Mouse (Mus musculus) embryonic facial prominence, embryonic 15.5 days (tissue): ENCODE results near the gene Phrf1. TPM values are rescaled to one million over a fixed set of nuclear protein-coding genes. Genes with fewer than 3 reads are reported as not detected.

ENCODE experiments used
- ATAC-seq: fragments of 200-750 bp; cut with Nextera tagmentation; 2 replicates; pipeline ENCODE4 v1.8.0; 2017; ENCODE audit warnings: low read depth, moderate TSS enrichment; ENCODE audit not compliant: insufficient number of reproducible peaks, low FRiP score, low TSS enrichment
- H3K27ac ChIP-seq: fragments of 300-500 bp; sonication (generic); replicated peaks from 2 replicates; pipeline ENCODE4 v1.5.1; 2015; ENCODE audit warnings: mild to moderate bottlenecking, inconsistent platforms
- H3K27me3 ChIP-seq: fragments of 300-500 bp; sonication (generic); 2 replicates; pipeline ENCODE4 v1.6.1; 2015; ENCODE audit warnings: inconsistent platforms
- H3K36me3 ChIP-seq: fragments of 300-500 bp; sonication (generic); 2 replicates; pipeline ENCODE4 v1.6.1; 2015; ENCODE audit warnings: mild to moderate bottlenecking, inconsistent platforms
- H3K4me1 ChIP-seq: fragments of 300-500 bp; sonication (generic); 2 replicates; pipeline ENCODE4 v1.6.1; 2015; ENCODE audit warnings: inconsistent platforms
- H3K4me2 ChIP-seq: fragments of 300-500 bp; sonication (generic); replicated peaks from 2 replicates; pipeline ENCODE4 v1.6.1; 2015; ENCODE audit warnings: mild to moderate bottlenecking, inconsistent platforms
- H3K4me3 ChIP-seq: fragments of 300-500 bp; sonication (generic); replicated peaks from 2 replicates; pipeline ENCODE4 v1.5.1; 2015; ENCODE audit warnings: mild to moderate bottlenecking, inconsistent platforms
- H3K9ac ChIP-seq: fragments of 300-500 bp; sonication (generic); 2 replicates; pipeline ENCODE4 v1.6.1; 2015; ENCODE audit warnings: inconsistent platforms
- H3K9me3 ChIP-seq: fragments of 300-500 bp; sonication (generic); replicated peaks from 2 replicates; pipeline ENCODE4 v1.6.1; 2016; ENCODE audit warnings: inconsistent platforms
- WGBS: fragments of 180-500 bp; shearing (Covaris S2); methylation state at CpG from one replicate; pipeline ENCODE4 v1.1.7; 2015; 5-methylcytosine and 5-hydroxymethylcytosine counted together
- polyA plus RNA-seq: library from polyadenylated mRNA; unstranded; fragments of >200 nt; fragmentation: Nextera tagmentation; extraction: Ambion mirVana; gene quantifications from 2 replicates; pipeline ENCODE4 v1.2.1, GENCODE M21; 2015

Gene Phrf1
- polyA plus RNA-seq, 1 experiment from 2014 or later, result 68.7 TPM

DNA sequence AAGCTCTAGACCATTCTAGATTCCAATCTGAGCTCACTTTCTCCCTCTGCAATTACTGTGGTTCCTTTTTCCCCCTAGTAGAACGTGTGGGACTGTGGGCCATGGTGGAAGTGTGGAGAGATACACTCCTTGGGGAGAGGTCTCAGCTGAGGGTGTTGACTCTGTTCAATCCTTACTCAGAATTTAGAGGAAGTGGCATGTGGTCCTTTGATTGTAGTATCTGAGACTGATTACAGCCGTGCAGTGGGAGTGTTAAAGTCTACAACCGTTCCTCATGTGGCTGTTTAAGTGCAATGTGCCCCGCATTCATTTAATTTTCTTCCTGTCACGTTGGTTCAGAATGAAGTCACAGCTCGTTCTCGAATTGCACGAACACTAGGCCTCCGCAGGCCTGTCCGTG is 27.6 kb downstream of the Phrf1 start:
- Histone ChIP-seq H3K4me1 (no peaks in the 10 kb centered on the region), H3K9ac (no peak overlapping the region), H3K27me3 (no peaks in the 10 kb centered on the region), H3K4me3 (no peak overlapping the region), H3K36me3 (peaks cover 93% of the 10 kb centered on the region), H3K27ac (no peak overlapping the region), H3K4me2 (no peak overlapping the region), H3K9me3 (no peaks in the 10 kb centered on the region)
- 85% methylated on average over 10 of the region's 10 CpGs for WGBS
- ATAC-seq, result no peak

GRCm38 (mm10) chr7:141261480-141261879 is 32.9 kb downstream of the Phrf1 start:
- H3K4me2 ChIP-seq, result no peak overlapping the region
- no peaks in the 10 kb centered on the region for H3K27me3 ChIP-seq
- 90% methylated on average over 3 of the region's 3 CpGs for WGBS
- H3K9ac ChIP-seq, result no peak overlapping the region
- H3K36me3 ChIP-seq, result peaks cover 78% of the 10 kb centered on the region
- no peak overlapping the region for H3K27ac ChIP-seq
- peaks cover 16% of the 10 kb centered on the region for H3K4me1 ChIP-seq
- ATAC-seq, result no peak
- no peaks in the 10 kb centered on the region for H3K9me3 ChIP-seq
- H3K4me3 ChIP-seq, result no peak overlapping the region

DNA sequence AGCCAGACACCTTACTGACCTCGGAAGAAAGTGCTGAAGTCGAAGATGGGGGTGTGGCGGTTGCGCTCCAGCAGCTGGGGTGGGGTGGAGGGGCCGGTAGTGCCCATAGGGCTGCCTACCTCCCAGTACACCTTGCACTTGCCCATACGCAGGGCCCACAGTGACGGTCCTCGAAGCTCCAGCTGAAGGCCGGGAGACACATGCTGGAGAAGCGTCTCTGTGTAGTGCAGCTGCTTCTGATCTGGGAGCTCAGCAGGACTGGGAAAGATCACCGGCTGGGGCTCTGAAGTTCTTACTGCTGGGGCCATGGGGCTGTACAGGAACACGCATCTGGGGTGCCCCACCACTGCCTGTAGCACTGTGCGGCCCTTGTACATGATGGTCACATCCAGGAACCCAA is 35.1 kb downstream of the Phrf1 start:
- Histone ChIP-seq H3K27ac (no peak overlapping the region), H3K36me3 (peaks cover 57% of the 10 kb centered on the region), H3K9ac (no peak overlapping the region), H3K27me3 (no peaks in the 10 kb centered on the region), H3K4me1 (peaks cover 18% of the 10 kb centered on the region), H3K9me3 (no peaks in the 10 kb centered on the region), H3K4me2 (no peak overlapping the region), H3K4me3 (no peak overlapping the region)
- 89% methylated on average over 13 of the region's 13 CpGs for WGBS
- no peak for ATAC-seq

DNA sequence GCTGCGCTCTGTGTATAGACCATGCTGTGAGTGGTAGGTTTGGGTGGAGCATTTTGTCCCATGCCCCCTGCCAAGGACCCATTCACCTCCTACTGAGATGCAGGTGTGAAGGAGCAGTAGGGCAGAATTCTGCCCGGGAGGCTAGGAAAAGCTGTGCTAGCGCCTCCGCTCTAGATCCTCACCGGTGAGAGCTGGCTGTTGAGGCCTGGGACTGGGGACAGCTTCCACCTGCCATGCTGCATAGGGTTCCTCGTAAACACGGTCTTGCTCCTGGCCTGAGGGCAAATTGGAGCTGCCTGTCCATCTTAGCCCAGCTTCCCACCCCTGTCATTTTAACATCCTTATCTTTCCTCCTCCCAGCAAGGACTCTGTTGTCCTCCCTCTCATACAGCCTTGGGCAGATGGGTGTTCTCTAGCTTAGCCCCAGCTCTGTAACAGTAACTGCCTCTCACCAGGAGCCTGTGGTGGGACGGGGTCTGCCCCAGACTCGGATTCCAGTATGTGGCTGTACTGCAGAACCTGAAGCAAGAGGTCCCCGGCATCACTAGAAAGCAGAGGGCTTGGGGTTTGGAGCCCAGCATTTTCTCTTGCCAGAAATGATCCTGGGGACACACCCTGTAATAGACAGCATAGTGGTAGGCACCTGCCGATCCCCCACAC is 35.6 kb downstream of the Phrf1 start:
- Histone ChIP-seq H3K36me3 (peaks cover 51% of the 10 kb centered on the region), H3K27ac (no peak overlapping the region), H3K9ac (no peak overlapping the region), H3K9me3 (no peaks in the 10 kb centered on the region), H3K4me1 (peaks cover 18% of the 10 kb centered on the region), H3K27me3 (no peaks in the 10 kb centered on the region), H3K4me2 (no peak overlapping the region), H3K4me3 (no peak overlapping the region)
- WGBS, result 69% methylated on average over 11 of the region's 11 CpGs
- ATAC-seq, result no peak

GRCm38 (mm10) chr7:141264761-141265410 is 36.3 kb downstream of the Phrf1 start:
- H3K4me2 ChIP-seq, result peak overlapping the region; percentile 83; the same call in 1 of the 2 replicates

GRCm38 (mm10) chr7:141265411-141265738 is 36.8 kb downstream of the Phrf1 start:
- peaks cover 39% of the 10 kb centered on the region for H3K36me3 ChIP-seq
- WGBS, result 32% methylated on average over 11 of the region's 11 CpGs
- peak overlapping the region; percentile 83 for H3K4me2 ChIP-seq
- peaks cover 18% of the 10 kb centered on the region for H3K4me1 ChIP-seq
- no peak for ATAC-seq
- no peak overlapping the region for H3K27ac ChIP-seq
- no peak overlapping the region for H3K9ac ChIP-seq
- peak overlapping the region; percentile 55 for H3K4me3 ChIP-seq
- H3K27me3 ChIP-seq, result no peaks in the 10 kb centered on the region
- no peaks in the 10 kb centered on the region for H3K9me3 ChIP-seq

More at GRCm38 (mm10) chr7:141264761-141265410, 36.3 kb downstream of the Phrf1 start:
- Histone ChIP-seq H3K9me3 (no peaks in the 10 kb centered on the region), H3K9ac (no peak overlapping the region), H3K36me3 (peaks cover 44% of the 10 kb centered on the region), H3K4me3 (peak overlapping the region; percentile 55; the same call in 1 of the 2 replicates), H3K4me1 (peaks cover 18% of the 10 kb centered on the region), H3K27me3 (no peaks in the 10 kb centered on the region), H3K27ac (0 out of 2 replicates have a peak overlapping the region, but pooled peaks have one; percentile 11)
- no peak for ATAC-seq
- WGBS, result 32% methylated on average over 12 of the region's 12 CpGs

DNA sequence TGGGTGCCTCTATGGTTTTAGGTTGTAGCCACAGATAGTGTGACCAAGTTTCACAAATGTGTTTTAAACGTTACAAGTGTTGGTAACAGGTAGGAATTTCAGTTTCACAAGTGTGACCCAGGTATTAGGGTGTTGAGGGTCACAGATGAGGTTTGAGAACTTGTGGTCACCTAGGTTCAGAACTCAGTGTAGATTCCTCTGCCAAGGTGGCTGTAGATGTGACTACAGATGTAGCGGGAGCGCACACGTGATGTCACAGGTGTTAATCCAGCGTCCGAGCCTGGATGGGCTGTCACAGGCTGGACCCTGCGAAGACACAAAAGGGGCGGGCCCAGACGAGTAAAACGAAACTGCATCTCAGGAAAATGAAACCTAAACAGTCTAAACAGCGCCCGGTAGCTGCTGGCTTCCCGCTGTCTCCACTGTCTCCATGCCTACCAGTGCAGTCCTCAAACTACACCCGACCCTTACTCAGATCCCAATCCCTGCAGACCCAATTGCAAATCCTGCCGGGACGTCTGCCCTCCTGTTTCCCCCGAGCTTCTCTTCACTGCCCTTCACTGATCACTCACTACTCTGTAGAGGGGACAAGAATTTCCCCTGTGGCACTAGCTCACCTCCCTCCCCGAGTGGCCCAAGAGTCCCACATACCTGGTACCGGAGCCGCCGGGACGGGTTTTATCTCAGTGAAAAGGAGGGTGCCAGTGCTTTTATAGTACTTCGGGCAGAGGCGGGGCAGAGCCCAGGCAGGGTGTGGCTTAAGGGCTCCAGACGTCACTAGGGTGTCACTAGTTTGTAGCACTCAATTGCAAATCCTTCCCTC is 37.4 kb downstream of the Phrf1 start, which contains the start of gene Irf7:
Gene Irf7 (minus strand): TSS at position 743 of the 823 bp plus-strand sequence.
- Histone ChIP-seq H3K9ac (peak within 1 kb of the TSS; percentile 45), H3K27me3 (no peaks in the 10 kb centered on the region), H3K4me3 (peak within 1 kb of the TSS; percentile 55), H3K27ac (no peak within 1 kb of the TSS), H3K4me1 (peaks cover 18% of the 10 kb centered on the region), H3K36me3 (peaks cover 34% of the 10 kb centered on the region), H3K4me2 (peak within 1 kb of the TSS; percentile 83), H3K9me3 (no peaks in the 10 kb centered on the region)
- peak; percentile 49 for ATAC-seq
- WGBS, result 9% methylated on average over 25 of the region's 25 CpGs

DNA sequence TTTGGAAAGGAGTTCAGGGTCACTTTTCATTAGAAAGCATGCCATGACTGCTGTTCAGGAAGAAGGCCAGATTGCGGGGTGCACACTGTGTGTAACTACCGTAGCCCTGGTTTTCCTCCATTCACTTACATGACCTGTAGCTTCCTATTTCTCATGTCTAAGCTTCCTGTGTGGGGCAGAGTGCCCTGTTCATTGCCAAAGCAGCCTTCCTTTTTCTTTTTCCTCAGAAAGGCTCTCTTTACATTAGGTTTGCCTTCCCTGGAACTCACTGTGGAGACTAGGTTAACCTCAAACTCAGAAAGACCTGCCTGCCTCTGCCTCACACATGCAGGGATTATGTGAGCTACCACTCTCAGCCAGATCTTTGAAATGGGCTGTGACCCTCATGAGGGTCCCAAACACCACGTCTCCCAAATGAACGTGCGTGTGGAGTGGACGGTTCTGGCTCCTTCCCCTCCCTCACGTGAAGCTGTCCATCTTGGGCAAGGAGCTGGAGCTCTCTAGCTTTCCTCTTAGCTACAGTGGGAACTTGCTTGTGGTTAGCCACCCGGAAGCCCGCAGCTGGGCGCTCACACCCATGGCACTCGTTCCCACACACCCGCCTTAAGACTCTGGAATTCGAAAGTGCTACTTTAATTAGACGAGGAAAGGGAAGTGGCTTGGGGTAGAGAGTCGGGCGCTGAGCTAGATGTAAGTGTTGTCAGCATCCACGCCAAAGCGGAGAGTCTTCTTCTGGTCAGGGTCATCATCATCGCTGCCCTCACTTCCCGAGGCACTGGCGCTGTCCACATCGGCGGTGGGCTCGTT is 40.1 kb downstream of the Phrf1 start:
- H3K4me2 ChIP-seq, result peak overlapping the region; percentile 12; the same call in 1 of the 2 replicates
- no peak overlapping the region for H3K27ac ChIP-seq
- H3K27me3 ChIP-seq, result no peaks in the 10 kb centered on the region
- peaks cover 18% of the 10 kb centered on the region for H3K4me1 ChIP-seq
- H3K9ac ChIP-seq, result no peak overlapping the region
- no peak for ATAC-seq
- no peak overlapping the region for H3K4me3 ChIP-seq
- no peaks in the 10 kb centered on the region for H3K9me3 ChIP-seq
- WGBS, result 77% methylated on average over 24 of the region's 24 CpGs
- peaks cover 6% of the 10 kb centered on the region for H3K36me3 ChIP-seq

GRCm38 (mm10) chr7:141269273-141269545 is 40.6 kb downstream of the Phrf1 start:
- no peak overlapping the region for H3K9ac ChIP-seq
- peaks cover 18% of the 10 kb centered on the region for H3K4me1 ChIP-seq
- H3K4me2 ChIP-seq, result peak overlapping the region; percentile 12; the same call in 1 of the 2 replicates
- H3K9me3 ChIP-seq, result no peaks in the 10 kb centered on the region
- WGBS, result 82% methylated on average over 14 of the region's 14 CpGs
- ATAC-seq, result no peak
- H3K4me3 ChIP-seq, result no peak overlapping the region
- H3K27ac ChIP-seq, result no peak overlapping the region
- H3K36me3 ChIP-seq, result 0 out of 2 replicates have a peak, but pooled peaks cover 1% of the 10 kb centered on the region
- H3K27me3 ChIP-seq, result no peaks in the 10 kb centered on the region

DNA sequence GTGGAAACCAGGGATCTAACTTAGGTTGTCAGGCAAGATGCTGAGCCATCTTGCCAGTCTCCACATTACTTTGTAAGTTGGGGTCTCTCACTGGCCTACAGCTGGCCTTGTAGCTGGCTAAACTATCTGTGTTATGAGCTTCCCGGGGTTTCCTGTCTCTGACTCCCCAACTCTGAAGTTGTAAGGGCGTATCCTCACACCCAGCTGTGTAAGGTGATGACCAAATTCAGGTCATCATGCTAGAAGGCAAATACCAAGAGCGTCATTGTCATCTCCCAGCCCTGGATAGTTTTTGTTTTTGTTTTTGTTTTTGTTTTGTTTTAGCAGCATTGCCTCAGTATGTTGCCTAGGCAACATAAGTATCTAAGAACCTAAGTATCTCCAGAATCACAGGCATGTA is 42.0 kb downstream of the Phrf1 start:
- peaks cover 9% of the 10 kb centered on the region for H3K4me1 ChIP-seq
- H3K4me3 ChIP-seq, result no peak overlapping the region
- WGBS, result 79% methylated on average over 3 of the region's 3 CpGs

GRCm38 (mm10) chr7:141275356-141275755 is 46.8 kb downstream of the Phrf1 start:
- WGBS, result 63% methylated on average over 9 of the region's 9 CpGs

More for the DNA sequence above, 42.0 kb downstream of the Phrf1 start:
- H3K36me3 ChIP-seq, result no peaks in the 10 kb centered on the region
- no peak for ATAC-seq
- H3K4me2 ChIP-seq, result no peak overlapping the region
- H3K27me3 ChIP-seq, result no peaks in the 10 kb centered on the region
- no peak overlapping the region for H3K9ac ChIP-seq
- H3K9me3 ChIP-seq, result no peaks in the 10 kb centered on the region
- H3K27ac ChIP-seq, result no peak overlapping the region

More at GRCm38 (mm10) chr7:141275356-141275755, 46.8 kb downstream of the Phrf1 start:
- H3K27ac ChIP-seq, result no peak overlapping the region
- H3K36me3 ChIP-seq, result no peaks in the 10 kb centered on the region
- peaks cover 11% of the 10 kb centered on the region for H3K4me1 ChIP-seq
- H3K9ac ChIP-seq, result no peak overlapping the region
- H3K9me3 ChIP-seq, result no peaks in the 10 kb centered on the region
- H3K4me3 ChIP-seq, result no peak overlapping the region
- H3K27me3 ChIP-seq, result 0 out of 2 replicates have a peak, but pooled peaks cover 3% of the 10 kb centered on the region
- no peak for ATAC-seq
- no peak overlapping the region for H3K4me2 ChIP-seq
